8 mouse cellular contexts compared by ENCODE assay signal in genomic region chr6:124463881-124464291, GRCm38 (mm10). TPM values are rescaled to one million over a fixed set of nuclear protein-coding genes. Genes with fewer than 3 reads are reported as not detected.
DNase-seq lines count a peak whose midpoint lies in the region; ATAC-seq lines count a peak whose summit lies in the region.

No protein-coding gene starts in this region.

- no peaks in the 10 kb centered on the region for H3K9me3 ChIP-seq in liver, embryonic 11.5 days (ENCODE audit: control insufficient read depth, low read length)
- no peaks in the 10 kb centered on the region for H3K9me3 ChIP-seq in intestine, embryonic 16.5 days (ENCODE audit: control insufficient read depth, low read length)
- no peaks in the 10 kb centered on the region for H3K9me3 ChIP-seq in neural tube, embryonic 12.5 days

- H3K27me3 ChIP-seq in liver, embryonic 11.5 days (replicated peaks; ENCODE audit: control insufficient read depth, insufficient read depth, low read length): no peaks in the 10 kb centered on the region; the same call in 1 of the 2 replicates
- no peaks in the 10 kb centered on the region for H3K27me3 ChIP-seq in intestine, embryonic 16.5 days (replicated peaks; ENCODE audit: control insufficient read depth, insufficient read depth, low read length)
- no peaks in the 10 kb centered on the region for H3K27me3 ChIP-seq in neural tube, embryonic 12.5 days (replicated peaks)

- no peak for DNase-seq in liver, embryonic 11.5 days (ENCODE audit: low spot score)
- no peak for DNase-seq in liver
- DNase-seq in ovary, postnatal 36 days (ENCODE audit: low spot score): no peak
- no peak for DNase-seq in embryo, embryonic 9.5 days (ENCODE audit: extremely low spot score)
- DNase-seq in gastrocnemius, postnatal 4 days (ENCODE audit: low spot score in 2 of 2): no peak

- peak overlapping the region; percentile 49; the same call in 1 of the 2 replicates for H3K9ac ChIP-seq in liver, embryonic 11.5 days (ENCODE audit: low read depth, low read length)
- peak overlapping the region; percentile 64 for H3K9ac ChIP-seq in intestine, embryonic 16.5 days (ENCODE audit: low read depth, low read length)
- peak overlapping the region; percentile 70 for H3K9ac ChIP-seq in neural tube, embryonic 12.5 days

- peaks cover 5% of the 10 kb centered on the region for H3K4me1 ChIP-seq in liver, embryonic 11.5 days (replicated peaks; ENCODE audit: control insufficient read depth, insufficient read depth, low read length)
- H3K4me1 ChIP-seq in intestine, embryonic 16.5 days (ENCODE audit: control insufficient read depth, insufficient read depth, low read length): 0 out of 2 replicates have a peak, but pooled peaks cover 3% of the 10 kb centered on the region
- H3K4me1 ChIP-seq in neural tube, embryonic 12.5 days: peaks cover 15% of the 10 kb centered on the region; the same call in 1 of the 2 replicates

- ATAC-seq in liver, embryonic 11.5 days (replicated peaks; ENCODE audit: low FRiP score): no peak
- peak; percentile 65 for ATAC-seq in common myeloid progenitor, adult 5-6 weeks (replicated peaks; ENCODE audit: low read depth, poor library complexity, severe bottlenecking)
- ATAC-seq in intestine, embryonic 16.5 days: peak; percentile 18; the same call in 1 of the 2 replicates
- ATAC-seq in neural tube, embryonic 12.5 days (ENCODE audit: low FRiP score, low read depth): peak; percentile 35

- H3K4me2 ChIP-seq in liver, embryonic 11.5 days: peak overlapping the region; percentile 87
- peak overlapping the region; percentile 92; the same call in 1 of the 2 replicates for H3K4me2 ChIP-seq in intestine, embryonic 16.5 days (ENCODE audit: low read depth, low read length)
- H3K4me2 ChIP-seq in neural tube, embryonic 12.5 days (replicated peaks): peak overlapping the region; percentile 78

- 16% methylated on average over 8 of the region's 8 CpGs for WGBS in liver, embryonic 11.5 days
- WGBS in intestine, embryonic 16.5 days: 32% methylated on average over 8 of the region's 8 CpGs
- WGBS in neural tube, embryonic 12.5 days: 21% methylated on average over 8 of the region's 8 CpGs

- H3K36me3 ChIP-seq in liver, embryonic 11.5 days (ENCODE audit: control insufficient read depth, insufficient read depth, low read length): no peaks in the 10 kb centered on the region
- no peaks in the 10 kb centered on the region for H3K36me3 ChIP-seq in intestine, embryonic 16.5 days (ENCODE audit: control insufficient read depth, insufficient read depth, low read length)
- H3K36me3 ChIP-seq in neural tube, embryonic 12.5 days: peaks cover 4% of the 10 kb centered on the region; the same call in 1 of the 2 replicates

- H3K4me3 ChIP-seq in liver, embryonic 11.5 days (ENCODE audit: low read depth, low read length): peak overlapping the region; percentile 43
- peak overlapping the region; percentile 53; the same call in 1 of the 2 replicates for H3K4me3 ChIP-seq in intestine, embryonic 16.5 days (ENCODE audit: low read length)
- peak overlapping the region; percentile 51 for H3K4me3 ChIP-seq in neural tube, embryonic 12.5 days

- H3K27ac ChIP-seq in liver, embryonic 11.5 days (ENCODE audit: low read depth, low read length): no peak overlapping the region
- no peak overlapping the region for H3K27ac ChIP-seq in intestine, embryonic 16.5 days (ENCODE audit: low read length)
- peak overlapping the region; percentile 11; the same call in 1 of the 2 replicates for H3K27ac ChIP-seq in neural tube, embryonic 12.5 days

RNA-seq across cellular contexts. Expression of gene Clstn3, which starts 0.7 kb away (rescaled TPM):
- 6.1 and 7.6 TPM in 2 replicates for polyA plus RNA-seq in liver, embryonic 11.5 days (2014; fragmentation: Nextera tagmentation; extraction: Ambion mirVana)
- total RNA-seq in common myeloid progenitor, adult 5-6 weeks (2017): 12.5 and 15.8 TPM in 2 replicates
- 3.5 and 4.1 TPM in 2 replicates for polyA plus RNA-seq in intestine, embryonic 16.5 days (2015; fragmentation: Nextera tagmentation; extraction: Ambion mirVana)
- 39.7 and 41.2 TPM in 2 replicates for polyA plus RNA-seq in neural tube, embryonic 12.5 days (2016; fragmentation: Nextera tagmentation; extraction: Ambion mirVana)
- 1 to 10 TPM; 1.2 to 1.4 TPM for total RNA-seq in gastrocnemius, postnatal 4 days (2021)

RNA-seq across cellular contexts. Expression of gene C1rl, which starts 29.0 kb away (rescaled TPM):
- polyA plus RNA-seq in liver, embryonic 11.5 days (2014; fragmentation: Nextera tagmentation; extraction: Ambion mirVana): 4.1 and 4.4 TPM in 2 replicates
- 1.9 and 2.7 TPM in 2 replicates for total RNA-seq in common myeloid progenitor, adult 5-6 weeks (2017)
- polyA plus RNA-seq in intestine, embryonic 16.5 days (2015; fragmentation: Nextera tagmentation; extraction: Ambion mirVana): 3.0 and 3.5 TPM in 2 replicates
- 0.19 and 0.22 TPM in 2 replicates for polyA plus RNA-seq in neural tube, embryonic 12.5 days (2016; fragmentation: Nextera tagmentation; extraction: Ambion mirVana)
- total RNA-seq in gastrocnemius, postnatal 4 days (2021): 1 to 10 TPM; 1.3 to 1.6 TPM

RNA-seq across cellular contexts. Expression of gene C1ra, which starts 48.3 kb away (rescaled TPM):
- 2.8 and 2.9 TPM in 2 replicates for polyA plus RNA-seq in liver, embryonic 11.5 days (2014; fragmentation: Nextera tagmentation; extraction: Ambion mirVana)
- 1.7 and 3.9 TPM in 2 replicates for total RNA-seq in common myeloid progenitor, adult 5-6 weeks (2017)
- polyA plus RNA-seq in intestine, embryonic 16.5 days (2015; fragmentation: Nextera tagmentation; extraction: Ambion mirVana): 5.1 TPM in 2 replicates
- 0.06 and 0.28 TPM in 2 replicates for polyA plus RNA-seq in neural tube, embryonic 12.5 days (2016; fragmentation: Nextera tagmentation; extraction: Ambion mirVana)
- 10 to 100 TPM; 11.8 to 14.8 TPM for total RNA-seq in gastrocnemius, postnatal 4 days (2021)

RNA-seq across cellular contexts. Expression of gene Pex5, which starts 49.0 kb away (rescaled TPM):
- polyA plus RNA-seq in liver, embryonic 11.5 days (2014; fragmentation: Nextera tagmentation; extraction: Ambion mirVana): 39.6 and 41.2 TPM in 2 replicates
- 19.9 and 20.5 TPM in 2 replicates for total RNA-seq in common myeloid progenitor, adult 5-6 weeks (2017)
- 47.4 and 48.5 TPM in 2 replicates for polyA plus RNA-seq in intestine, embryonic 16.5 days (2015; fragmentation: Nextera tagmentation; extraction: Ambion mirVana)
- polyA plus RNA-seq in neural tube, embryonic 12.5 days (2016; fragmentation: Nextera tagmentation; extraction: Ambion mirVana): 69.4 and 70.3 TPM in 2 replicates
- total RNA-seq in gastrocnemius, postnatal 4 days (2021): 10 to 100 TPM; 40.9 to 41.0 TPM
